Mouse (Mus musculus) CD4-positive, CD25-positive, alpha-beta regulatory T cell, adult 4 months (primary cell): ENCODE results near the gene Rbm4. TPM values are rescaled to one million over a fixed set of nuclear protein-coding genes. Genes with fewer than 3 reads are reported as not detected.
A peak's percentile ranks its signal among the peaks of the same experiment; 100 is the strongest.
"Not testable (repeated sequence)": the region's sequence is repeated elsewhere in the genome, so short reads cannot be mapped to it uniquely, and the experiment has no call there.

Experiments
- ATAC-seq: one replicate; pipeline ENCODE4 v1.8.0; 2017
- polyA plus RNA-seq, 2 experiments: library from polyadenylated mRNA; unstranded; fragments of 100-300 nt; shearing (Covaris generic); gene quantifications; one replicate each; pipeline ENCODE4 v1.2.1; 2017

Gene Rbm4
- polyA plus RNA-seq, 2 experiments from 2014 or later, result 27.9 to 49.0 TPM

GRCm38 (mm10) chr19:4795929-4796328 lies 2.2 kb upstream of the Rbm4 start:
- ATAC-seq, result no peak

GRCm38 (mm10) chr19:4793281-4793830 lies 345 bp downstream of the Rbm4 start:
- ATAC-seq, result no peak

GRCm38 (mm10) chr19:4786313-4786712 lies 7.4 kb downstream of the Rbm4 start:
- no peak for ATAC-seq

GRCm38 (mm10) chr19:4785206-4785605 lies 8.5 kb downstream of the Rbm4 start:
- no peak for ATAC-seq

- no peak for ATAC-seq
Measured at GRCm38 (mm10) chr19:4782891-4783290, 10.8 kb downstream of the Rbm4 start.

- ATAC-seq, result no peak
Measured at GRCm38 (mm10) chr19:4772785-4773184, 20.9 kb downstream of the Rbm4 start.

- no peak for ATAC-seq
Measured at GRCm38 (mm10) chr19:4767507-4768148, 26.1 kb downstream of the Rbm4 start.

GRCm38 (mm10) chr19:4762876-4763275 lies 30.8 kb downstream of the Rbm4 start:
- peak; percentile 32 for ATAC-seq

- ATAC-seq, result not testable (repeated sequence)
Measured at GRCm38 (mm10) chr19:4760544-4760943, 33.2 kb downstream of the Rbm4 start.

GRCm38 (mm10) chr19:4756921-4757320 lies 36.8 kb downstream of the Rbm4 start:
- no peak for ATAC-seq

GRCm38 (mm10) chr19:4756193-4756911 lies 37.3 kb downstream of the Rbm4 start, which contains the start of gene Rbm4b:
Gene Rbm4b (plus strand): TSS chr19:4756497.
- ATAC-seq, result peak; percentile 88

GRCm38 (mm10) chr19:4755565-4756192 lies 38.0 kb downstream of the Rbm4 start:
- peak; percentile 74 for ATAC-seq

GRCm38 (mm10) chr19:4749975-4750374 lies 43.7 kb downstream of the Rbm4 start:
- no peak for ATAC-seq

GRCm38 (mm10) chr19:4748493-4748892 lies 45.2 kb downstream of the Rbm4 start:
- ATAC-seq, result no peak

- no peak for ATAC-seq
Measured at GRCm38 (mm10) chr19:4747631-4748312, 45.9 kb downstream of the Rbm4 start.

GRCm38 (mm10) chr19:4746611-4747010 lies 47.1 kb downstream of the Rbm4 start:
- no peak for ATAC-seq

- ATAC-seq, result no peak
Measured at GRCm38 (mm10) chr19:4745681-4746080, 48.0 kb downstream of the Rbm4 start.

GRCm38 (mm10) chr19:4745057-4745456 lies 48.6 kb downstream of the Rbm4 start:
- ATAC-seq, result no peak

- no peak for ATAC-seq
Measured at GRCm38 (mm10) chr19:4744026-4744425, 49.7 kb downstream of the Rbm4 start.

- ATAC-seq, result no peak
Measured at GRCm38 (mm10) chr19:4743524-4743923, 50.2 kb downstream of the Rbm4 start.

GRCm38 (mm10) chr19:4742229-4742628 lies 51.5 kb downstream of the Rbm4 start:
- ATAC-seq, result no peak

- no peak for ATAC-seq
Measured at GRCm38 (mm10) chr19:4741482-4741881, 52.2 kb downstream of the Rbm4 start.

- ATAC-seq, result no peak
Measured at GRCm38 (mm10) chr19:4739762-4740161, 53.9 kb downstream of the Rbm4 start.
